ENCODE assay signal across 8 mouse cellular contexts in the genomic region with DNA sequence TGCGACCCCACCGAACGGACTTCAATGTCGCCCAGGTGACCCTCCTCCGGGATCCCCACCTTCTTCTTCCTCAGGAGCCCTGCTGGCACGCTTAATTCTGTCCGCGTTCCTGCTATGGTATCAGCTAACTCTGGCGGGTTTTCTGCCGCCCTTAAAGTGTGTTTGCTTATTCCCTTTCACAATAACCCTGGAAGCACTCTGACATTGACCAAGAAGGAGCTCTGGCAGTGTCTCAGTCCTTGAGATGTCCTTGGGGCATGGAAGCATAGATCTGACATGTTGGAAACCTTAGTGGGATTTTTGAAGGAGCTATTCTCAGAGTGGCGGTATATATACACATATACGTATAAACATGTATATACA. TPM values are rescaled to one million over a fixed set of nuclear protein-coding genes. Genes with fewer than 3 reads are reported as not detected.
DNase-seq lines count a peak whose midpoint lies in the region; ATAC-seq and TF ChIP-seq lines count a peak whose summit lies in the region.

No protein-coding gene starts in this region.

- peak overlapping the region; percentile 70 for H3K4me2 ChIP-seq in hindbrain, postnatal 0 days (ENCODE audit: low read depth, low read length)
- H3K4me2 ChIP-seq in myocyte (ENCODE audit: low read depth): peak overlapping the region; percentile 83

- H3K27me3 ChIP-seq in liver, adult 2 months (ENCODE audit: control insufficient read depth, insufficient read depth, low read length): no peaks in the 10 kb centered on the region
- H3K27me3 ChIP-seq in embryonic facial prominence, embryonic 10.5 days (replicated peaks; ENCODE audit: low read depth, poor library complexity, severe bottlenecking): no peaks in the 10 kb centered on the region; the same call in 1 of the 2 replicates
- H3K27me3 ChIP-seq in hindbrain, postnatal 0 days (ENCODE audit: insufficient read depth, low read length): no peaks in the 10 kb centered on the region
- no peaks in the 10 kb centered on the region for H3K27me3 ChIP-seq in myocyte (ENCODE audit: control insufficient read depth, insufficient read depth, insufficient read length)

- peak; percentile 47 for DNase-seq in liver, adult 2 months (ENCODE audit: extremely low read depth, low read depth, low spot score)
- no peak for DNase-seq in liver
- no peak for DNase-seq in embryonic facial prominence, embryonic 10.5 days (ENCODE audit: low spot score)
- DNase-seq in hindbrain, postnatal 0 days (ENCODE audit: low spot score): no peak
- no peak for DNase-seq in right cerebral cortex, postnatal 4 days
- DNase-seq in frontal cortex, postnatal 25 days (ENCODE audit: low spot score in 2 of 2): no peak
- DNase-seq in embryo, embryonic 10 days (ENCODE audit: low spot score): no peak

- peak overlapping the region; percentile 64 for H3ac ChIP-seq in myocyte (ENCODE audit: control insufficient read depth, insufficient read length)

- TF ChIP-seq POLR2A in liver, adult 2 months (IDR thresholded peaks at IDR 0.05; ENCODE audit: extremely low read depth, insufficient read depth, low read length): no peak
- no peak for TF ChIP-seq POLR2A in myocyte (IDR thresholded peaks at IDR 0.05; ENCODE audit: insufficient read length, low read depth)

- H3K36me3 ChIP-seq in liver, adult 2 months (ENCODE audit: control insufficient read depth, insufficient read depth, low read length): no peaks in the 10 kb centered on the region
- peaks cover 18% of the 10 kb centered on the region for H3K36me3 ChIP-seq in embryonic facial prominence, embryonic 10.5 days (replicated peaks)
- peaks cover 3% of the 10 kb centered on the region for H3K36me3 ChIP-seq in hindbrain, postnatal 0 days (ENCODE audit: insufficient read depth, low read length)
- H3K36me3 ChIP-seq in myocyte (ENCODE audit: control insufficient read depth, insufficient read depth): peaks cover 6% of the 10 kb centered on the region

- H3K79me2 ChIP-seq in liver, adult 2 months (ENCODE audit: control insufficient read depth, insufficient read depth, low read length): no peaks in the 10 kb centered on the region
- peaks cover 21% of the 10 kb centered on the region for H3K79me2 ChIP-seq in myocyte (ENCODE audit: control insufficient read depth, insufficient read depth)

- peak; percentile 40 for ATAC-seq in hindbrain, postnatal 0 days

- peaks cover 3% of the 10 kb centered on the region; the same call in 1 of the 2 replicates for H3K4me1 ChIP-seq in liver, adult 2 months (ENCODE audit: control insufficient read depth, insufficient read depth, low read length)
- peaks cover 23% of the 10 kb centered on the region for H3K4me1 ChIP-seq in embryonic facial prominence, embryonic 10.5 days
- peaks cover 14% of the 10 kb centered on the region for H3K4me1 ChIP-seq in hindbrain, postnatal 0 days (ENCODE audit: insufficient read depth, low read length)

- peak overlapping the region; percentile 82 for H3K4me3 ChIP-seq in liver, adult 2 months (ENCODE audit: insufficient read depth, low read depth, low read length)
- H3K4me3 ChIP-seq in embryonic facial prominence, embryonic 10.5 days: peak overlapping the region; percentile 84
- H3K4me3 ChIP-seq in hindbrain, postnatal 0 days (ENCODE audit: low read length): peak overlapping the region; percentile 83
- H3K4me3 ChIP-seq in myocyte: peak overlapping the region; percentile 35

- H3K9ac ChIP-seq in liver, adult 2 months (ENCODE audit: low read depth, low read length): peak overlapping the region; percentile 60
- peak overlapping the region; percentile 91 for H3K9ac ChIP-seq in hindbrain, postnatal 0 days (replicated peaks; ENCODE audit: low read length)

- WGBS in liver, adult 2 months: 2% methylated on average over 12 of the region's 12 CpGs
- 7% methylated on average over 12 of the region's 12 CpGs for WGBS in embryonic facial prominence, embryonic 10.5 days
- 4% methylated on average over 12 of the region's 12 CpGs for WGBS in hindbrain, postnatal 0 days

- H3K9me3 ChIP-seq in embryonic facial prominence, embryonic 10.5 days: no peaks in the 10 kb centered on the region
- H3K9me3 ChIP-seq in hindbrain, postnatal 0 days (ENCODE audit: low read length): no peaks in the 10 kb centered on the region

- TF ChIP-seq CTCF in liver, adult 2 months (IDR thresholded peaks at IDR 0.05; ENCODE audit: low read depth, low read length): no peak
- no peak for TF ChIP-seq CTCF in hindbrain, postnatal 0 days (IDR thresholded peaks at IDR 0.05; ENCODE audit: low read depth)

- no peak overlapping the region; the same call in 1 of the 2 replicates for H3K27ac ChIP-seq in liver, adult 2 months (replicated peaks; ENCODE audit: insufficient read depth, low read depth, low read length)
- peak overlapping the region; percentile 94 for H3K27ac ChIP-seq in embryonic facial prominence, embryonic 10.5 days (replicated peaks)
- peak overlapping the region; percentile 88 for H3K27ac ChIP-seq in hindbrain, postnatal 0 days

TF ChIP-seq in myocyte, 11 proteins besides CTCF, POLR2A, EP300 and RAD21:
- TF ChIP-seq TCF12 (IDR thresholded peaks at IDR 0.05; ENCODE audit: insufficient read depth, poor library complexity, severe bottlenecking) (no peak), USF1 (IDR thresholded peaks at IDR 0.05; ENCODE audit: low read depth) (no peak), TCF3 (IDR thresholded peaks at IDR 0.05; ENCODE audit: insufficient read length, low read depth) (no peak), POLR2AphosphoS2 (IDR thresholded peaks at IDR 0.05; ENCODE audit: insufficient read length, low read depth) (no peak), MYOG (IDR thresholded peaks at IDR 0.05; ENCODE audit: control insufficient read depth in 1 of 3, insufficient read depth in 1 of 3, insufficient read length in 2 of 3, low read depth in 2 of 3) (no peak)

RNA-seq across cellular contexts. Expression of a gene that starts 0.4 kb away (rescaled TPM):
- total RNA-seq in liver, adult 2 months (2014; rRNA removed): 2.0 and 2.6 TPM in 2 replicates
- polyA plus RNA-seq in liver, adult 2 months (2012; rRNA removed): 1.6 and 1.7 TPM in 2 replicates
- polyA plus RNA-seq in embryonic facial prominence, embryonic 10.5 days (2016; fragmentation: Nextera tagmentation; extraction: Ambion mirVana): 6.6 and 6.9 TPM in 2 replicates
- 54.3 and 65.2 TPM in 2 replicates for total RNA-seq in hindbrain, postnatal 0 days (2014; rRNA removed)
- polyA plus RNA-seq in hindbrain, postnatal 0 days (2015; fragmentation: Nextera tagmentation; extraction: Ambion mirVana): 12.6 TPM in 2 replicates
- 11.1 TPM for polyA plus RNA-seq in myocyte (2012; fragmentation: generic; extraction: Trizol)
